Mouse (Mus musculus) lung, postnatal 0 days (tissue): ENCODE measurements at regions not wholly inside any gene's neighbourhood (a gene's known extent, or its start where the extent isn't known, plus 50 kb on each side); places are given as distances from the start of the nearest gene placed in this dataset.

Experiments
- ATAC-seq: fragments of 200-750 bp; cut with Nextera tagmentation; 2 replicates; pipeline ENCODE4 v1.8.0; 2017; ENCODE audit warnings: moderate library complexity
- DNase-seq: peaks from one replicate; pipeline ENCODE4 v3.0.0-alpha.2; 2016; ENCODE audit warnings: low spot score
- H3K27ac ChIP-seq: fragments of 300-500 bp; sonication (generic); 2 replicates; pipeline ENCODE4 v1.5.1; 2014; ENCODE audit warnings: antibody characterized with exemption, mild to moderate bottlenecking, low read length, mixed read lengths
- H3K27me3 ChIP-seq: fragments of 300-500 bp; sonication (generic); replicated peaks from 2 replicates; pipeline ENCODE4 v1.6.1; 2014; ENCODE audit warnings: low read length, mixed read lengths; ENCODE audit not compliant: insufficient read depth
- H3K36me3 ChIP-seq: fragments of 300-500 bp; sonication (generic); 2 replicates; pipeline ENCODE4 v1.6.1; 2014; ENCODE audit warnings: low read length, mixed read lengths; ENCODE audit not compliant: insufficient read depth
- H3K4me1 ChIP-seq: fragments of 300-500 bp; sonication (generic); 2 replicates; pipeline ENCODE4 v1.6.1; 2014; ENCODE audit warnings: antibody characterized with exemption, low read depth, low read length, mixed read lengths; ENCODE audit not compliant: insufficient read depth
- H3K4me2 ChIP-seq: fragments of 300-500 bp; sonication (generic); replicated peaks from 2 replicates; pipeline ENCODE4 v1.6.1; 2014; ENCODE audit warnings: low read depth, mild to moderate bottlenecking, low read length, moderate library complexity, mixed read lengths
- H3K4me3 ChIP-seq: fragments of 300-500 bp; sonication (generic); 2 replicates; pipeline ENCODE4 v1.5.1; 2014; ENCODE audit warnings: low read depth, low read length
- H3K9ac ChIP-seq: fragments of 300-500 bp; sonication (generic); replicated peaks from 2 replicates; pipeline ENCODE4 v1.6.1; 2014; ENCODE audit warnings: low read depth, mild to moderate bottlenecking
- H3K9me3 ChIP-seq: fragments of 300-500 bp; sonication (generic); 2 replicates; pipeline ENCODE4 v1.6.1; 2016; ENCODE audit warnings: low read length, mixed read lengths
- CTCF ChIP-seq: IDR thresholded peaks from 2 replicates; pipeline ENCODE4 v1.5.1; 2016; ENCODE audit warnings: antibody characterized with exemption, mild to moderate bottlenecking
- EP300 ChIP-seq: IDR thresholded peaks from 2 replicates; pipeline ENCODE4 v1.6.1; 2016; ENCODE audit warnings: antibody characterized with exemption, mild to moderate bottlenecking, control low read depth
- WGBS: fragments of 180-500 bp; shearing (Covaris S2); extraction: QIAGEN DNeasy Blood & Tissue Kit; methylation state at CpG from one replicate; pipeline ENCODE4 v1.1.7; 2014; 5-methylcytosine and 5-hydroxymethylcytosine counted together

DNA sequence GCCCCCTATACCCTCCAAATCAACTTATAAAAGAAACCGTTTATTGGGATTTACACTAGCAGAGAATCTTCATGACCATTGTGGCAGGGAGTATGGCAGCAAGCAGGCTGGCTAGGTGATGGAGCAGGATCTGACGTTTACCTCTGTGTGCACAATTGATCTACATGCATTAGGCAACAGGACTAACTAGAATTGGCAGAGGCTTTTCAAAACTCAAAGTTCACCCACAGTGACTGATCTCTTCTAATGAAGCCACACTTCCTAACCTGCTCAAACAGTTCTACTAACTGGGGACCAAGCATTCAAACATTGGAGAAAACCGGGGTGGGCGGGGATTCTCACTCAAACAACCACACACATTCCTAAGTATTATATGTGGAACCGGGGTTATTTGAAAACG is 1382.9 kb upstream of the Tenm2 start:
- no peak for ATAC-seq
- TF ChIP-seq EP300 (no peak), CTCF (no peak)

DNA sequence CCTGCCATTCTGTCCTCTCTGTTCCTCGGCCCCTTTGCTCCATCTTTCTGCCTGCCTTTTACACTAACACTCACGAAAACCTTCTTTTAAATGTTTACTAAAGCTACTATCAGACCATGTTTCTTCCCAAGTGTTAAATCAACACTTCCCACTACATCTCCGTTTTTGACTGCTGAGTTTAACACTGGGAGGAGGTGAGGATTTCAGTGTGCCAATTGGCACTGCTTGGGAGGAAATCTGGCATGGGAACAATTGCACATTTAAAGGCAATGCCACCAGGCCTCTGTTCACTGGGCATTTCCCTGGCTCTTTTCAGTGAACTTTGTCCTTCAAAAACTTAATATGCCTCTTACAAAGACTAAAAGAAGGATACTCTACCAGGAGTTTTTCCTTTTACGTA is 1365.2 kb upstream of the Tenm2 start:
- Histone ChIP-seq H3K4me3 (no peak overlapping the region), H3K9me3 (no peaks in the 10 kb centered on the region), H3K4me2 (no peak overlapping the region), H3K27me3 (no peaks in the 10 kb centered on the region), H3K9ac (no peak overlapping the region), H3K36me3 (no peaks in the 10 kb centered on the region), H3K27ac (no peak overlapping the region), H3K4me1 (no peaks in the 10 kb centered on the region)
- DNase-seq (no peak), ATAC-seq (no peak)
- WGBS: 32% methylated on average over 4 of the region's 4 CpGs
- TF ChIP-seq EP300 (no peak), CTCF (no peak)

More for the DNA sequence above, 1382.9 kb upstream of the Tenm2 start:
- Histone ChIP-seq H3K9me3 (no peaks in the 10 kb centered on the region), H3K27me3 (no peaks in the 10 kb centered on the region), H3K9ac (no peak overlapping the region), H3K36me3 (no peaks in the 10 kb centered on the region), H3K4me2 (no peak overlapping the region), H3K4me3 (no peak overlapping the region), H3K27ac (no peak overlapping the region), H3K4me1 (no peaks in the 10 kb centered on the region)
- DNase-seq: no peak
- 75% methylated on average over 6 of the region's 6 CpGs for WGBS

DNA sequence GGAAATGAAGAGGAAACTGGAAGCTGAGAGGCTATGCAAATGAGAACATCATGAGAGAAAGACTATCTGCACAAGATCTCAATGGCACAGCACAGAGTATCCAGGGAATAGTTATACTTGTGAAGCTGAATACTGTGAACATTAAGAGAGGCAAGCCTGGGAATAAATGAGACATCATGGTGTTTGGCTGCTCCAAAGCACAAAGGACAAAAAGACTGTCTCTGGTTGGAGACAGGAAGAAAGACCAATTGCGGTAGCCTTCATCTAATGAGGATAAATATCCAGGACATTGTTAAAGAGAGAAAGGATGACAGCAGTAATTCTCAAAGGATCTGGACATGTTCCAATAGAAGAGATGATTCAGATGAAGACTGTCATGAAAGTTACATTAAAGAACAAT is 1332.8 kb upstream of the Tenm2 start:
- Histone ChIP-seq H3K4me2 (no peak overlapping the region), H3K27ac (no peak overlapping the region), H3K9me3 (no peaks in the 10 kb centered on the region), H3K4me1 (no peaks in the 10 kb centered on the region), H3K4me3 (no peak overlapping the region), H3K27me3 (no peaks in the 10 kb centered on the region), H3K36me3 (no peaks in the 10 kb centered on the region), H3K9ac (no peak overlapping the region)
- ATAC-seq (no peak), DNase-seq (no peak)
- TF ChIP-seq EP300: no peak
- no peak for TF ChIP-seq CTCF
- 76% methylated on average over 1 of the region's 1 CpGs for WGBS

DNA sequence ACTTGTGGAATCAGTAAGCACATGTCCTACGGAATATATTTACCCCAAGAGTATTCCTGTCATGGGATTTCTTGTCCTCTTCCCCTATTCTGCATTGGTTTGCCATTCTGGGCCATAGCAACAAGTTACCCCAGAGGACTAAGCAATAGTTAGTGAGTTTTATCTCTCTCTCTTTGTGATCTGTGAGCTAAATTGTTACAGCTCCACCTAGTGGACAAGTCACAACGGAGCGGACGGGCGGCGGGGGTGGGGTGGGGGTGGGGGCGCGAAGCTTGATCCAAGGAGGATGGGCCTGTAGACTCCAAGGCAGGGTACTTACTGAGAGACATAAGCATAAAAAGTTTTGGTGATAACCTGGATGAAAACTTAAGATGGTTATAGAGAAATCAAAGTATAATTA is 1308.1 kb upstream of the Tenm2 start:
- TF ChIP-seq EP300: no peak
- TF ChIP-seq CTCF: peak; percentile 47
- Histone ChIP-seq H3K27me3 (no peaks in the 10 kb centered on the region), H3K27ac (no peak overlapping the region), H3K4me3 (no peak overlapping the region), H3K9ac (no peak overlapping the region), H3K4me2 (no peak overlapping the region), H3K4me1 (no peaks in the 10 kb centered on the region), H3K9me3 (no peaks in the 10 kb centered on the region), H3K36me3 (no peaks in the 10 kb centered on the region)
- peak; percentile 46 for DNase-seq
- WGBS: 9% methylated on average over 8 of the region's 8 CpGs
- peak; percentile 19; the same call in 1 of the 2 replicates for ATAC-seq

DNA sequence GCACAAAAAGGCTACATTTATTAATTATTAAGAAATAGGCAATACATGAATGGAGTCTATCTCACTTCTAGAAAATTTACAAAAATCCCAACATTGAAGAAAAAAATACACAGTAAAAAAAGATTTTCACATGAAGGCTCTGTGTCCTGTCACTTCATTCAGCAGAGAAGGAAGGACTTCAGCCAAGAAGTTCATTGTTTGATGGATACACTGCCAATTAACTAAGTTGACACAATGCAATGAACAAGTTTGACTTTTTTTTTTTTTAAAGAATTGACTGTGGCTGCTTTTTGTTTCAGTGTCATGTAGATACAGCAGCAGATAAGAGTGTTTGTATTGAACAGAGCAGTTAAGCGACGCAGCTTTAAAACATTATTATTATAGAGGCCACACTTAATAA is 1304.3 kb upstream of the Tenm2 start:
- no peak overlapping the region for H3K27ac ChIP-seq
- DNase-seq (no peak), ATAC-seq (no peak)
- H3K9me3 ChIP-seq: no peaks in the 10 kb centered on the region
- H3K9ac ChIP-seq: no peak overlapping the region
- WGBS: 42% methylated on average over 2 of the region's 2 CpGs
- H3K4me1 ChIP-seq: no peaks in the 10 kb centered on the region
- H3K36me3 ChIP-seq: no peaks in the 10 kb centered on the region
- no peaks in the 10 kb centered on the region for H3K27me3 ChIP-seq
- H3K4me3 ChIP-seq: no peak overlapping the region
- no peak overlapping the region for H3K4me2 ChIP-seq
- TF ChIP-seq EP300 (no peak), CTCF (no peak)

DNA sequence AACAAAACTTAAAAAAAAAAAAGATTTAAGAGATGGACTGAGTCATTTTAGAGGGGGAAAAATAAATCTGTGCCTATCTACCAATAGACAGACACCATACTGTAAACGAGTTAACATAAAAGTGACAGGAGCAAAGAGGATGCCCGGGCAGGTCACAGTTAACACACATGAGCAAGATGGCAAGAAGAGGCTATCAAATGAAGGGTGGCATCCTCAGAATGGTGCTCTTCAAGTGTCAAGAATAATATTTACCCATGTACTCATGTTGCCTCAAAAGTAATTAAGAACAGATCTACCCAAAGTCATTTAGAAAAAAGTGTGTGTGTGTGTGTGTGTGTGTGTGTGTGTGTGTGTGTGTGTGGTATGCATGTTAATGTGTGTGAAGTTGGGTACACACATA is 1296.5 kb upstream of the Tenm2 start:
- 71% methylated on average over 2 of the region's 2 CpGs for WGBS
- no peaks in the 10 kb centered on the region for H3K27me3 ChIP-seq
- ATAC-seq (no peak), DNase-seq (no peak)
- H3K27ac ChIP-seq: no peak overlapping the region
- no peak overlapping the region for H3K9ac ChIP-seq
- no peaks in the 10 kb centered on the region for H3K4me1 ChIP-seq
- no peak overlapping the region for H3K4me2 ChIP-seq
- TF ChIP-seq EP300: no peak
- TF ChIP-seq CTCF: no peak
- no peak overlapping the region for H3K4me3 ChIP-seq
- no peaks in the 10 kb centered on the region for H3K36me3 ChIP-seq
- no peaks in the 10 kb centered on the region for H3K9me3 ChIP-seq

DNA sequence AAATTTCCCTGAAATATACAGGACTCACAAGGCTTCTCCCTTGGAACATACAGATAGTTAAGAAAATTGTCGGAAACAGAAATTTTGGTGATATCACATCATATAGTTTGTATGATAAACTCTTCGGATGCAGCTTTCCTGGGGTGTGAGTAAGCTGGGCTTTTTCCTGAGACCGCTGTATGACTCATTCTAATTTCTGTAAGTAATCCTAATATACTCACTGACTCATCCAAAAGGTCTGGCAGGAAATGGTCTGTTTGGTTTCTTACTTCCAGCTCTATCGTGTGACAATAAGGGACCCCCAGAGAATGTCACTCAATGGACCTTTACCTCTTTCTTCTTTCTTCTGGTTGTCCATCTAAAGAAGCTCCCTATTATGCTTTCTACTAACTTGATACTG is 1273.9 kb upstream of the Tenm2 start:
- H3K4me1 ChIP-seq: no peaks in the 10 kb centered on the region
- DNase-seq (no peak), ATAC-seq (no peak)
- H3K4me3 ChIP-seq: no peak overlapping the region
- H3K9ac ChIP-seq: no peak overlapping the region
- no peaks in the 10 kb centered on the region for H3K27me3 ChIP-seq
- no peaks in the 10 kb centered on the region for H3K9me3 ChIP-seq
- TF ChIP-seq EP300 (no peak), CTCF (no peak)
- no peak overlapping the region for H3K27ac ChIP-seq
- 63% methylated on average over 4 of the region's 4 CpGs for WGBS
- no peak overlapping the region for H3K4me2 ChIP-seq
- H3K36me3 ChIP-seq: no peaks in the 10 kb centered on the region
